Mouse (Mus musculus): Measurements from ENCODE around the gene Csta1.

DNA sequence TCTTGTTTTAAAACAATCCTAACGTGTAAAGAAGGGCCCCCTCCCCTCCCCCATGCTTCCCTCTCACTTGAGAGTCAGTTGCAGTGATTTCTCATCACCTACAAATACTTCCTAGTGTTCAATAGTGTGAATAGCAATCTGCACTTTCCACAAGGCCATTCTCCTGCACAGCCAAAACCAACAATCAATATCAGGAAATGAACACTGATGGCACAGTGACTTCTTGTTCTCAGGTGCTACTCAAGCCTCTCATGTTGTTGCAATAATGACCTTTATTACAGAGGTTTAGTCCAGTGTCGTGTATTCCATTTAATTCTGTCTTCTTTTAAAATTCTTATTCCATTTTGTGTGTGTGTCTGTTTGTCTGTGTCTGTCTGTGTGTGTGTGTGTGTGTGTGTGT is 7.2 kb upstream of the Csta1 start:
- no peak for TF ChIP-seq POLR2A (IDR thresholded peaks at IDR 0.05; ENCODE audit: borderline replicate concordance, low read depth, low read length)
- TF ChIP-seq CTCF (IDR thresholded peaks at IDR 0.05; ENCODE audit: low read depth, low read length): no peak
